Mouse (Mus musculus) liver, adult 2 months (tissue): ENCODE measurements around the gene Spesp1.

ENCODE experiments used
- CTCF ChIP-seq: fragments of 200-500 bp; IDR thresholded peaks from 2 replicates; pipeline ENCODE4 v1.5.1; 2011; ENCODE audit warnings: low read depth, low read length, control low read depth
- POLR2A ChIP-seq: fragments of 200-500 bp; IDR thresholded peaks from 2 replicates; pipeline ENCODE4 v1.6.1; 2011; ENCODE audit warnings: low read length, control low read depth; ENCODE audit not compliant: insufficient read depth; ENCODE audit errors: extremely low read depth

DNA sequence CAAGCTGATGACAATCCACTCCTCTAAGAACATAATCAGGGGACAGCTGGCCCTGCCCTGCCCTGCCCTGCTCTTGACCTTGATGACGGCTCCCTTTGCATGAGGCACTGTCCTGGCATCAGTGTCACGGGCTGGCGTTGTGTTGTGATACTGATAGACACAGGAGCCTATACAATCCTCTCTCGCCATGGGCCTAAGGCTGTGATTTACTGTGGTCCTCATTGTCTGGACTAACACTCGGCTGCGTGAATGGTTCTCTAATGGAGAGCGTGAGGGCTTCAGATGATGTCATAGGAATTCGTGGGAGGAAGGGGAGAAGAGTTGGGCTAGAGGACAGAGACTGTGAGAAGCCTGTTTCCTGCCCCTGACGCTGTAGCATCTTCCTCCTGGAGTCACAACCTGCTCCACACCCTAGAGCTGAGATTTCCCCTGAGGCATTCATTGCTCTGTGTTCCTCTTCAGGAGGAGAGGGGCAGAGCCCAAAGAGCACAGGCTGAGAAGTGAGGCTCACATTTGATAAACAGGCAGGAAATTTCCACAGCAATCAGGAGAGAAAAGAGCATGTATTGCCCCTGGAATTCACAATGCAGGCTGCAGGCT lies 44.5 kb downstream of the Spesp1 start:
- TF ChIP-seq CTCF (no peak), POLR2A (no peak)
